Mouse (Mus musculus): ENCODE results near the gene Ptgfrn. TPM values are rescaled to one million over a fixed set of nuclear protein-coding genes. Genes with fewer than 3 reads are reported as not detected.

Gene Ptgfrn
- polyA plus RNA-seq, 1 experiment from 2014 or later, result 2.3 TPM

DNA sequence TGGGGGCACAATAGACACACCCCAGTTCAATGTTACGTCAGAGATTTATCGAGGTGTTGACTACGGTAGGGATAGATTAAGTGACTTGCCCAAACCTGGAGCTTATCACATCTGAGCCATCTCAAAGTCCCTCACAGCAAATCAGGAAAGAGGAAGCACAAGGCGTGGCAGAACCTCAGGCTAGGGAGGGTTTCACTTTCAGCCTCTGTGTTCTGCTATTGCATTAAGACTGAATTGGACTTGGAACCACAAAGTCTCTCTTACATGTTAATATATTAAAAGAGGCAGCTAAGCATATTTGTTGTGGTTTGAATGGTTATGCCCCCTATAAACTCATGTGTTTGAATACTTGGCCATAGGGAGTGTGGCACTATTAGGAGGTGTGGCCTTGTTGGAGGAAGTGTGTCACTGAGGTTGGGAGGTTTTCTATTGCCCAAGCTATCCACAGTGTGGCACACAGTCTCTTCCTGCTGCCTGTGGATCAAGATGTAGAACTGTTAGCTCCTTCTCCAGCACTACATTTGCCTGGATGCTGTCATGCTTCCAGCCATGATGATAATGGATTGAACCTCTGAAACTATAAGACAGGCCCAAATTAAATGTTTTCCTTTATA is 99.4 kb downstream of the Ptgfrn start:
- Histone ChIP-seq H3K4me3 (replicated peaks) (no peak overlapping the region), H3K4me1 (replicated peaks) (peaks cover 6% of the 10 kb centered on the region; the same call in 1 of the 2 replicates), H3K36me3 (no peaks in the 10 kb centered on the region), H3K9ac (replicated peaks) (no peak overlapping the region), H3K27me3 (no peaks in the 10 kb centered on the region), H3K9me3 (no peaks in the 10 kb centered on the region), H3K4me2 (replicated peaks) (no peak overlapping the region), H3K27ac (no peak overlapping the region)
- ATAC-seq, result no peak
- WGBS, result 98% methylated on average over 4 of the region's 4 CpGs

- Histone ChIP-seq H3K4me1 (replicated peaks) (0 out of 2 replicates have a peak, but pooled peaks cover 1% of the 10 kb centered on the region), H3K27me3 (no peaks in the 10 kb centered on the region), H3K9me3 (no peaks in the 10 kb centered on the region), H3K4me2 (replicated peaks) (no peak overlapping the region), H3K9ac (replicated peaks) (no peak overlapping the region), H3K36me3 (no peaks in the 10 kb centered on the region), H3K4me3 (replicated peaks) (no peak overlapping the region), H3K27ac (no peak overlapping the region)
- WGBS, result 86% methylated on average over 5 of the region's 5 CpGs
- no peak for ATAC-seq
Observed at GRCm38 (mm10) chr3:101007112-101007782, 102.8 kb downstream of the Ptgfrn start.

- ATAC-seq, result no peak
- WGBS, result 83% methylated on average over 6 of the region's 6 CpGs
- no peaks in the 10 kb centered on the region for H3K27me3 ChIP-seq
Observed at GRCm38 (mm10) chr3:101005392-101005791, 104.7 kb downstream of the Ptgfrn start.

DNA sequence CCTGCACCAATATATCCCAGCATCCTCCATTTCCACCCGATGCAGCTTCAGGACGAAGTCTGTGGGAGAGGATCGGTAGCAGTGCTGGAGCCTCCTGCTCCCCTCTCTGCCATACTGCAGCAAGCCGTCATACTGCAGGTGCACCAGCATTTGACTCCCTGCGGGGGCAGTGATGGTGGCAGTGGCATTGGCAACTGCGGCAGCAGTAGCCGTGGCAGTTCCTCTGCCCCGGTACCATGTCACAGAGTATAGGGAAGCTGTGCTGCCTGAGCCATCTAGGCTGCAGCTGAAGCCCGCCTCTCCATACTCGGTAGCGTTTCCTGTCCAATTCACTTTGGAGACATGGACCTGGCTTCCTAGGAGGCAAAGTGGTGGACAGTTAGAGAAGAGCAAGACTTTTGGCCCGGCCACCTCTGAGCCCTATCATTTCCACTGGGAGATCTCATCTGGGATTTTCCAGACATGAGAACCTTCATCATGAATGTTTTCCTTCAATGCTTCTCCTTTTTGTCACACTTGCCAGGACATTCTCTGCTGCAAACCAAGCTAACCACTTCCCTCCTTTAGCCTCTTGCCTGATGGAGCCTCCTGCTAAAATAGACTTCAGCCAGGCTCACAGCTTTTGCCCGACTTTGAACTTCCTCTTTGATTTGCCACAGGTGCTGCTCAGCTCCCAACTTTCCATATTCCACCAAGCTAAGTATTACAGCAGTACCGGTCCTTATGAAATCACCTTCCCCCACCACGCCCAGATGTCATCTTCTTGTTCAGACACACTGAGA is 106.3 kb downstream of the Ptgfrn start:
- no peaks in the 10 kb centered on the region for H3K9me3 ChIP-seq
- no peaks in the 10 kb centered on the region for H3K4me1 ChIP-seq (replicated peaks)
- ATAC-seq, result no peak
- H3K27ac ChIP-seq, result no peak overlapping the region
- no peak overlapping the region for H3K4me2 ChIP-seq (replicated peaks)
- no peak overlapping the region for H3K9ac ChIP-seq (replicated peaks)
- H3K27me3 ChIP-seq, result no peaks in the 10 kb centered on the region
- 88% methylated on average over 15 of the region's 15 CpGs for WGBS
- H3K36me3 ChIP-seq, result no peaks in the 10 kb centered on the region
- H3K4me3 ChIP-seq (replicated peaks), result no peak overlapping the region

More at GRCm38 (mm10) chr3:101005392-101005791, 104.7 kb downstream of the Ptgfrn start:
- no peak overlapping the region for H3K9ac ChIP-seq (replicated peaks)
- no peak overlapping the region for H3K27ac ChIP-seq
- no peaks in the 10 kb centered on the region for H3K9me3 ChIP-seq
- H3K36me3 ChIP-seq, result no peaks in the 10 kb centered on the region
- H3K4me3 ChIP-seq (replicated peaks), result no peak overlapping the region
- no peaks in the 10 kb centered on the region for H3K4me1 ChIP-seq (replicated peaks)
- H3K4me2 ChIP-seq (replicated peaks), result no peak overlapping the region

DNA sequence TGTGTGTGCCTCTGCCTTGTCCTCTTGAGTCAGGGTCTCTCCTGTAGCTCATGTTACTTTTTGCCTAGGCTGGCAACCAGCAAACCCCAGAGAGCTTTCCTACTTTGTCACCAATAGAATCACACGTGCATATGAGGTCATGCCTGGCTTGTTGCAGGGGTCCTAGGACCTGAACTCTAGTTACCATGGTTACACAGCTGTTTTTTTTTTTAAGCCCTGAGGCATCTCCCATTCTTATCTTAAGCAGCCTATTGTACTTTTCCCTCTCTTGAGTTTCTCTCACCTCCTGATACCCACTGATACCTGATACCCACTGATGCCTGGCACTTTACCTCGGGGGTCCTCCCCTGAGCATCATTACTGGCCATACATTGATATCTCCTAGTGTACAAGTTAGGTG is 110.3 kb downstream of the Ptgfrn start:
- Histone ChIP-seq H3K4me3 (replicated peaks) (no peak overlapping the region), H3K4me2 (replicated peaks) (no peak overlapping the region), H3K4me1 (replicated peaks) (0 out of 2 replicates have a peak, but pooled peaks cover 7% of the 10 kb centered on the region), H3K9me3 (no peaks in the 10 kb centered on the region), H3K27me3 (no peaks in the 10 kb centered on the region), H3K9ac (replicated peaks) (no peak overlapping the region), H3K27ac (no peak overlapping the region), H3K36me3 (no peaks in the 10 kb centered on the region)
- no peak for ATAC-seq
- WGBS, result 25% methylated on average over 2 of the region's 2 CpGs

DNA sequence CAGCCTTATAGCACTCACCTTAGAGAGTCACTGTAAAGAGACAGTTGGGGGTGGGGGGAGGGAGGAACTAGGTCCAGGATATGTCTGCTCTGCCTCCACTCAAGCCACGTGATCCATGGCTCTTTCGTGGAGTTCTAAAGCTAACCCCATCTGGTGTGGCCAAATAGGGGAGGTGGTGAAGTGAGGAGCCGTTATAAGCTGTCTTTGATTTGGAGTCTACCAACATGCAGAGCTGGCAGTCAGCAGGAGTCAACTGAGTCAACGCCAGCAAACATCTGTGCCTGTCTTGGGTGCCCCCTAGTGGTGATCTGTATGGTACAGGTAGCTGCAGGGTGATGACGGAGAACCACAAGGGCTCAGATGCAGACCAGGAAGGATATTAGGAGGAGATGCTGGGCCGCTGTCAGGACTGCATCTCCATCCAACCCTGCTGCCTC is 111.2 kb downstream of the Ptgfrn start:
- H3K27ac ChIP-seq, result no peak overlapping the region
- H3K4me1 ChIP-seq (replicated peaks), result peaks cover 14% of the 10 kb centered on the region
- WGBS, result 16% methylated on average over 6 of the region's 6 CpGs
- H3K9ac ChIP-seq (replicated peaks), result no peak overlapping the region
- H3K27me3 ChIP-seq, result no peaks in the 10 kb centered on the region
- no peak overlapping the region for H3K4me3 ChIP-seq (replicated peaks)
- no peaks in the 10 kb centered on the region for H3K36me3 ChIP-seq
- no peak overlapping the region for H3K4me2 ChIP-seq (replicated peaks)
- H3K9me3 ChIP-seq, result no peaks in the 10 kb centered on the region
- ATAC-seq, result peak; percentile 63

DNA sequence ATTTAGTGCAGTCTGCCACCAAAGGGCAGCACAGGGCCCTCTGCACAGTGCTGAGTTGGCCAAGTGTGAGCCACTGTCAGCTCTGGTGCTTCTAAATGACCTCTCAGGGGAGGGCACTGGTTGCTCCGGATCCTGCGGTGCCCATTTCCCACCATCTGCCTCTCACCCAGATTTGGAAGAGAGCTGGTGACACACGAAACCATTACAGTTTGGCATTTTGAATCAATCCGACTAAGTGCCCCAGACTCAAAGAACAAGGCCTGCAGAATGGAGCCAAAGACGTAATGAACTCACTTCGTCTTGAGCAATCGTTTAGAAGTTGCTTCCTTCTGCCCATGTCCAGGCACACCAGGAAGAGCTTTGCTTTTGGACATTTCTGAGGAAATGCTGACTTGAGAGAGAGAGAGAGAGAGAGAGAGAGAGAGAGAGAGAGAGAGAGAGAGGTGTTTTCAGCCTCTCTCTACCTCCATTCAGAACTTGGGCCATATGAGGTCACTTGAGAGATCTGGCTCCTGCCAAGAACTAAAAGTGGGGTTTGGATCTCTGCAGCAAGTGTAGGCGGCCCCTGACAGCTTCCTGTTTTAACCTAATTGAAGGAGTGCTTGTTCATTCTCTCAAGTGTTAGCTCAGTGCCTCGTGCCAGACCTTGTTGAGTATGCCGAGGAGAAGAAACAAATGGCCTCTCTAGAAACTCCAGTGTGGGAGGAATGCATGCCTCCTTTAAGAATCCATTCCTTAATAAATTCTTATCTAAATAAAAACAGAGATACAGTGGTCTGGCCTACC is 112.1 kb downstream of the Ptgfrn start:
- Histone ChIP-seq H3K27ac (no peak overlapping the region), H3K4me2 (replicated peaks) (no peak overlapping the region), H3K9me3 (no peaks in the 10 kb centered on the region), H3K9ac (replicated peaks) (no peak overlapping the region), H3K4me3 (replicated peaks) (no peak overlapping the region), H3K36me3 (no peaks in the 10 kb centered on the region), H3K4me1 (replicated peaks) (peaks cover 14% of the 10 kb centered on the region), H3K27me3 (no peaks in the 10 kb centered on the region)
- no peak for ATAC-seq
- WGBS, result 84% methylated on average over 10 of the region's 10 CpGs

DNA sequence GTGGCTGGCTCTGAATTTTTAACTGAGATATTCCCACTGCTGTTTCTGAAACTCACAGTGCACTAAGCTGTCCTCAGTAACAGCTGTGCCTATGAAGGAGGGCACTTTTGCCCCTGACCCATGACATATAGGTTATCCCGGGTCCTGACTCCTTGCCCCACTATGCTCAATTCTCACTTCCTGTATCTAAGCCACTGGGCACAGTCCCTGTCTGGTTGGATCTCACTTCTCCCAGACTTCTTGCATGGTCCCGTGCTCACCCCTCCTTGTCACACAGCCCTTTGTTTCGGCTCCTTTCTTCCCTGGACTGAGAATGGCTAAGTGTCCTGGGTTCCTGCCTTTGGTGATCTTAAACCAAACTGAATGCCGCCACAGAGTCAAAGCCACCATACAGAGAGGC is 115.8 kb downstream of the Ptgfrn start:
- ATAC-seq, result no peak
- Histone ChIP-seq H3K27ac (no peak overlapping the region), H3K4me3 (replicated peaks) (no peak overlapping the region), H3K4me1 (replicated peaks) (peaks cover 28% of the 10 kb centered on the region), H3K27me3 (no peaks in the 10 kb centered on the region), H3K9me3 (no peaks in the 10 kb centered on the region), H3K9ac (replicated peaks) (no peak overlapping the region), H3K4me2 (replicated peaks) (no peak overlapping the region), H3K36me3 (no peaks in the 10 kb centered on the region)
- 59% methylated on average over 4 of the region's 4 CpGs for WGBS

DNA sequence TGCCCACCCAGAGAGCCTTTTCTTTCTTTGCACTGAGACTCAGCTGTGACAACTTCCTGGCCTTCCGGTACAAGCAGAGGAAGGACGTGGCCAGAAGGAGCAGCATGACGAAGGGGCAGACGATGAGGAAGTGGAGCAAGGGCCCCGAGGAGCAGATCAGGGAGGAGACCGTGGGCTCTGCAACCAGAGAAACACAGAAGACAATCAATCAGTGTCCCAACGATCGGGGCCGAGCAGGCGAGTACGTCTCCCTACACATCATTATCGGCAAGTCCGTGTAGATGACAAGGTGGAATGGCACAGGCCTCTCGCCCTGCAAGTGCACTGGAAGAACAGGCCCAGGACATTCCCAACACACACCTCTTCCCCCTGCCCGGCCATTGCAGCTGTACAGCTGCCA is 116.4 kb downstream of the Ptgfrn start:
- WGBS, result 85% methylated on average over 15 of the region's 15 CpGs
- Histone ChIP-seq H3K4me3 (replicated peaks) (no peak overlapping the region), H3K9ac (replicated peaks) (no peak overlapping the region), H3K9me3 (no peaks in the 10 kb centered on the region), H3K27me3 (no peaks in the 10 kb centered on the region), H3K4me2 (replicated peaks) (no peak overlapping the region), H3K27ac (no peak overlapping the region), H3K36me3 (no peaks in the 10 kb centered on the region), H3K4me1 (replicated peaks) (peaks cover 32% of the 10 kb centered on the region)
- no peak for ATAC-seq

- H3K9ac ChIP-seq (replicated peaks), result no peak overlapping the region
- ATAC-seq, result no peak
- WGBS, result 81% methylated on average over 7 of the region's 7 CpGs
- no peaks in the 10 kb centered on the region for H3K36me3 ChIP-seq
- no peak overlapping the region for H3K4me3 ChIP-seq (replicated peaks)
- no peak overlapping the region for H3K27ac ChIP-seq
- H3K9me3 ChIP-seq, result no peaks in the 10 kb centered on the region
- H3K27me3 ChIP-seq, result no peaks in the 10 kb centered on the region
- H3K4me1 ChIP-seq (replicated peaks), result peaks cover 32% of the 10 kb centered on the region
- no peak overlapping the region for H3K4me2 ChIP-seq (replicated peaks)
Observed at GRCm38 (mm10) chr3:100993158-100993557, 116.9 kb downstream of the Ptgfrn start.

Data from midbrain, embryonic 13.5 days (tissue).